Mouse (Mus musculus): Measurements from ENCODE around the gene Nxpe4.

GRCm38 (mm10) chr9:48244175-48244574, 82.4 kb downstream of the Nxpe4 start:
- TF ChIP-seq CTCF (IDR thresholded peaks at IDR 0.05; ENCODE audit: borderline replicate concordance, control insufficient read depth, extremely low read depth, insufficient read depth, low read length, poor library complexity) (no peak), POLR2A (IDR thresholded peaks at IDR 0.05; ENCODE audit: control insufficient read depth, extremely low read depth, insufficient read depth, low read length, poor library complexity) (no peak)

Data from thymus, adult 2 months (tissue).